Mouse (Mus musculus) testis, adult 2 months (tissue): ENCODE results near the gene Krtap7-1.

ENCODE experiments used
- CTCF ChIP-seq: fragments of 200-500 bp; IDR thresholded peaks from 2 replicates; pipeline ENCODE4 v1.5.1; 2012; ENCODE audit warnings: low read depth, mild to moderate bottlenecking, inconsistent platforms, low read length, moderate library complexity; ENCODE audit not compliant: control insufficient read depth, insufficient read depth, insufficient replicate concordance
- POLR2A ChIP-seq: fragments of 200-500 bp; IDR thresholded peaks from 2 replicates; pipeline ENCODE4 v1.6.1; 2012; ENCODE audit warnings: low read depth, mild to moderate bottlenecking, inconsistent platforms, low read length, moderate library complexity; ENCODE audit not compliant: control insufficient read depth

DNA sequence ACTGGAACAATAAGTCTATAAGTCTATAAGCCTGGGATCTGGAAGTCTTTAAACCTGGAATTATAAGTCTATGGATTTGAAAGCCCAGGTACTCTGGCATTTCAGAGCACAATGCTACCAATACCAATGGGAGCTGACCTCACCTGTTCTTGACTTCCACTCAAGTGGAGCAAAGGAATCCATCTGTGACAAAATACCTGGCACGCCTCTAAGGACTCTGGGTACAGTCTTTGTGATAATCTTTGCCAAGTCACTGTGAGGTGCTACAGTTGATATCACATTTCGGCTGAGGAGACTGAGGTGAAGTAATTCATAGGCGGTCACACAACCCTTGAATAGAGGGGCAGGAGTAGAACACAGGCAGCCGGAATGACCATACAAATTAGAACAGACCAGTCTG is 12.9 kb upstream of the Krtap7-1 start:
- TF ChIP-seq CTCF (no peak), POLR2A (no peak)
